Mouse (Mus musculus): ENCODE results near the gene Actg1. TPM values are rescaled to one million over a fixed set of nuclear protein-coding genes. Genes with fewer than 3 reads are reported as not detected.

Actg1 gene
- total RNA-seq, 2 experiments from 2014 or later = 2,305 to 4,544 TPM

Other genes starting within 250 kb of the Actg1 start
- gene Tepsin, start 249.8 kb downstream of the Actg1 start, total RNA-seq (2015) = 13.4 and 14.3 TPM in 2 replicates
- gene Tepsin, start 249.8 kb downstream of the Actg1 start, total RNA-seq (2017) = 14.8 and 18.8 TPM in 2 replicates
- gene Ndufaf8, start 249.6 kb downstream of the Actg1 start, total RNA-seq (2015) = 9.6 and 21.6 TPM in 2 replicates
- 11.7 and 16.2 TPM in 2 replicates for gene Ndufaf8, start 249.6 kb downstream of the Actg1 start, total RNA-seq (2017)
- gene Slc38a10, start 197.2 kb downstream of the Actg1 start, total RNA-seq (2015) = 23.4 and 27.7 TPM in 2 replicates
- 31.9 and 32.6 TPM in 2 replicates for gene Slc38a10, start 197.2 kb downstream of the Actg1 start, total RNA-seq (2017)
- 3.1 and 4.4 TPM in 2 replicates for gene Bahcc1, start 115.6 kb downstream of the Actg1 start, total RNA-seq (2015)
- gene Bahcc1, start 115.6 kb downstream of the Actg1 start, total RNA-seq (2017) = 1.3 and 1.7 TPM in 2 replicates
- gene Fscn2, start 13.0 kb upstream of the Actg1 start, total RNA-seq (2015) = not detected in 2 replicates
- not detected in 2 replicates for gene Fscn2, start 13.0 kb upstream of the Actg1 start, total RNA-seq (2017)
- 5.9 and 6.9 TPM in 2 replicates for gene Faap100, start 30.2 kb upstream of the Actg1 start, total RNA-seq (2015)
- gene Faap100, start 30.2 kb upstream of the Actg1 start, total RNA-seq (2017) = 6.5 and 10.5 TPM in 2 replicates
- 27.5 and 33.6 TPM in 2 replicates for gene Nploc4, start 89.2 kb upstream of the Actg1 start, total RNA-seq (2015)
- gene Nploc4, start 89.2 kb upstream of the Actg1 start, total RNA-seq (2017) = 30.8 and 39.5 TPM in 2 replicates
- 0.16 TPM in 1 of 2 replicates, not detected in the other for gene Tspan10, start 94.1 kb upstream of the Actg1 start, total RNA-seq (2015)
- not detected in 2 replicates for gene Tspan10, start 94.1 kb upstream of the Actg1 start, total RNA-seq (2017)
- 1.1 TPM in 1 of 2 replicates, not detected in the other for gene Pde6g, start 105.0 kb upstream of the Actg1 start, total RNA-seq (2015)
- not detected in 2 replicates for gene Pde6g, start 105.0 kb upstream of the Actg1 start, total RNA-seq (2017)
- 6.2 and 7.7 TPM in 2 replicates for gene Oxld1, start 109.5 kb upstream of the Actg1 start, total RNA-seq (2015)
- 4.2 and 6.8 TPM in 2 replicates for gene Oxld1, start 109.5 kb upstream of the Actg1 start, total RNA-seq (2017)
- gene Ccdc137, start 109.6 kb upstream of the Actg1 start, total RNA-seq (2015) = 5.8 and 6.2 TPM in 2 replicates
- 5.9 and 36.8 TPM in 2 replicates for gene Ccdc137, start 109.6 kb upstream of the Actg1 start, total RNA-seq (2017)
- gene Arl16, start 119.1 kb upstream of the Actg1 start, total RNA-seq (2015) = 14.1 and 15.1 TPM in 2 replicates
- gene Arl16, start 119.1 kb upstream of the Actg1 start, total RNA-seq (2017) = 9.1 and 10.8 TPM in 2 replicates
- 34.3 and 35.6 TPM in 2 replicates for gene Mrpl12, start 136.1 kb upstream of the Actg1 start, total RNA-seq (2015)
- gene Mrpl12, start 136.1 kb upstream of the Actg1 start, total RNA-seq (2017) = 25.4 and 41.7 TPM in 2 replicates
- 9.3 and 14.7 TPM in 2 replicates for gene Slc25a10, start 143.3 kb upstream of the Actg1 start, total RNA-seq (2015)
- 12.8 and 17.2 TPM in 2 replicates for gene Slc25a10, start 143.3 kb upstream of the Actg1 start, total RNA-seq (2017)
- not detected in 2 replicates for gene Gcgr, start 182.2 kb upstream of the Actg1 start, total RNA-seq (2015)
- gene Gcgr, start 182.2 kb upstream of the Actg1 start, total RNA-seq (2017) = not detected in 2 replicates
- gene Mcrip1, start 201.2 kb upstream of the Actg1 start, total RNA-seq (2015) = 79.7 and 83.0 TPM in 2 replicates
- 18.3 and 30.5 TPM in 2 replicates for gene Mcrip1, start 201.2 kb upstream of the Actg1 start, total RNA-seq (2017)
- gene Ppp1r27, start 202.6 kb upstream of the Actg1 start, total RNA-seq (2015) = not detected in 2 replicates
- not detected in 2 replicates for gene Ppp1r27, start 202.6 kb upstream of the Actg1 start, total RNA-seq (2017)
- 301 and 325 TPM in 2 replicates for gene P4hb, start 224.7 kb upstream of the Actg1 start, total RNA-seq (2015)
- gene P4hb, start 224.7 kb upstream of the Actg1 start, total RNA-seq (2017) = 587 and 590 TPM in 2 replicates
- 506 and 521 TPM in 2 replicates for gene Arhgdia, start 233.1 kb upstream of the Actg1 start, total RNA-seq (2015)
- gene Arhgdia, start 233.1 kb upstream of the Actg1 start, total RNA-seq (2017) = 226 and 275 TPM in 2 replicates
- gene Alyref, start 249.8 kb upstream of the Actg1 start, total RNA-seq (2015) = 143 and 149 TPM in 2 replicates
- gene Alyref, start 249.8 kb upstream of the Actg1 start, total RNA-seq (2017) = 171 and 196 TPM in 2 replicates
- 79.9 and 90.6 TPM in 2 replicates for gene Anapc11, start 249.9 kb upstream of the Actg1 start, total RNA-seq (2015)
- 30.0 and 32.3 TPM in 2 replicates for gene Anapc11, start 249.9 kb upstream of the Actg1 start, total RNA-seq (2017)